Mouse (Mus musculus) CD8-positive naive resting alpha-beta T cell, adult 2 months (primary cell): Measurements from ENCODE around the gene Pycr2.
"Not testable (repeated sequence)": the region's sequence is repeated elsewhere in the genome, so short reads cannot be mapped to it uniquely, and the experiment has no call there.

ENCODE experiments used
- DNase-seq, 2 experiments: peaks; one replicate each; pipeline ENCODE4 v3.0.0; 2022; ENCODE audit warnings: low read depth in 2 of 2, low spot score in 2 of 2

Gene Pycr2

GRCm38 (mm10) chr1:180904039-180904814, at the start of gene Pycr2:
TSS of gene Pycr2 (plus strand) at chr1:180904293.
- DNase-seq: peak; percentile 83 to 90

GRCm38 (mm10) chr1:180858763-180859162, 45.3 kb upstream of the Pycr2 start:
- no peak for DNase-seq

- DNase-seq: no peak
Observed at GRCm38 (mm10) chr1:180860030-180860429, 44.1 kb upstream of the Pycr2 start.

- DNase-seq: peak in 1 of 2 experiments; percentile 37
Observed at GRCm38 (mm10) chr1:180863606-180864005, 40.5 kb upstream of the Pycr2 start.

- DNase-seq: no peak
Observed at GRCm38 (mm10) chr1:180866001-180866400, 38.1 kb upstream of the Pycr2 start.

GRCm38 (mm10) chr1:180870122-180870650, 33.9 kb upstream of the Pycr2 start:
- no peak for DNase-seq

- peak; percentile 64 to 66 for DNase-seq
Observed at GRCm38 (mm10) chr1:180873861-180874484, 30.1 kb upstream of the Pycr2 start.

GRCm38 (mm10) chr1:180874615-180875014, 29.5 kb upstream of the Pycr2 start:
- DNase-seq: no peak

GRCm38 (mm10) chr1:180875126-180875525, 29.0 kb upstream of the Pycr2 start:
- DNase-seq: no peak

GRCm38 (mm10) chr1:180877466-180877865, 26.6 kb upstream of the Pycr2 start:
- DNase-seq: no peak

- DNase-seq: no peak
Observed at GRCm38 (mm10) chr1:180881768-180882167, 22.3 kb upstream of the Pycr2 start.

GRCm38 (mm10) chr1:180883731-180884130, 20.4 kb upstream of the Pycr2 start:
- DNase-seq: no peak

GRCm38 (mm10) chr1:180884484-180884883, 19.6 kb upstream of the Pycr2 start:
- peak; percentile 34 to 45 for DNase-seq

GRCm38 (mm10) chr1:180888556-180889042, 15.5 kb upstream of the Pycr2 start:
- DNase-seq: no peak

GRCm38 (mm10) chr1:180889172-180889571, 14.9 kb upstream of the Pycr2 start:
- DNase-seq: no peak

GRCm38 (mm10) chr1:180889841-180890240, 14.3 kb upstream of the Pycr2 start:
- DNase-seq: peak in 1 of 2 experiments; percentile 50

GRCm38 (mm10) chr1:180892808-180893207, 11.3 kb upstream of the Pycr2 start, which contains the start of gene Lefty2:
TSS of gene Lefty2 (plus strand) at chr1:180893108.
- no peak for DNase-seq

- not testable (repeated sequence) for DNase-seq
Observed at GRCm38 (mm10) chr1:180894088-180894987, 9.8 kb upstream of the Pycr2 start.

- DNase-seq: peak in 1 of 2 experiments; percentile 61
Observed at GRCm38 (mm10) chr1:180901107-180901506, 3.0 kb upstream of the Pycr2 start.

GRCm38 (mm10) chr1:180902915-180903314, 1.2 kb upstream of the Pycr2 start:
- DNase-seq: no peak

- DNase-seq: no peak
Observed at GRCm38 (mm10) chr1:180903666-180904038, 441 bp upstream of the Pycr2 start.
